Mouse (Mus musculus) hindbrain, embryonic 12.5 days (tissue): ENCODE measurements around the gene Ybx2. TPM values are rescaled to one million over a fixed set of nuclear protein-coding genes. Genes with fewer than 3 reads are reported as not detected.
A peak's percentile ranks its signal among the peaks of the same experiment; 100 is the strongest.

Experiments
- ATAC-seq: fragments of 200-750 bp; cut with Nextera tagmentation; 2 replicates; pipeline ENCODE4 v1.8.0; 2017; ENCODE audit warnings: moderate TSS enrichment; ENCODE audit not compliant: low FRiP score
- H3K27ac ChIP-seq: fragments of 300-500 bp; sonication (generic); 2 replicates; pipeline ENCODE4 v1.5.1; 2016; ENCODE audit warnings: mild to moderate bottlenecking
- H3K27me3 ChIP-seq: fragments of 300-500 bp; sonication (generic); 2 replicates; pipeline ENCODE4 v1.6.1; 2016; ENCODE audit warnings: mild to moderate bottlenecking
- H3K36me3 ChIP-seq: fragments of 300-500 bp; sonication (generic); 2 replicates; pipeline ENCODE4 v1.6.1; 2016; ENCODE audit warnings: mild to moderate bottlenecking
- H3K4me1 ChIP-seq: fragments of 300-500 bp; sonication (generic); 2 replicates; pipeline ENCODE4 v1.6.1; 2016
- H3K4me2 ChIP-seq: fragments of 300-500 bp; sonication (generic); replicated peaks from 2 replicates; pipeline ENCODE4 v1.6.1; 2016; ENCODE audit warnings: mild to moderate bottlenecking
- H3K4me3 ChIP-seq: fragments of 300-500 bp; sonication (generic); 2 replicates; pipeline ENCODE4 v1.5.1; 2016; ENCODE audit warnings: mild to moderate bottlenecking
- H3K9ac ChIP-seq: fragments of 300-500 bp; sonication (generic); 2 replicates; pipeline ENCODE4 v1.6.1; 2016; ENCODE audit warnings: mild to moderate bottlenecking, moderate library complexity
- H3K9me3 ChIP-seq: fragments of 300-500 bp; sonication (generic); replicated peaks from 2 replicates; pipeline ENCODE4 v1.6.1; 2016; ENCODE audit warnings: mild to moderate bottlenecking
- WGBS: fragments of 180-500 bp; shearing (Covaris S2); methylation state at CpG from one replicate; pipeline ENCODE4 v1.1.7; 2016; 5-methylcytosine and 5-hydroxymethylcytosine counted together
- polyA plus RNA-seq: library from polyadenylated mRNA; unstranded; fragments of >200 nt; fragmentation: Nextera tagmentation; extraction: Ambion mirVana; gene quantifications from 2 replicates; pipeline ENCODE4 v1.2.1, GENCODE M21; 2016

The Ybx2 gene
- polyA plus RNA-seq, result 5.5 and 9.0 TPM in 2 replicates

DNA sequence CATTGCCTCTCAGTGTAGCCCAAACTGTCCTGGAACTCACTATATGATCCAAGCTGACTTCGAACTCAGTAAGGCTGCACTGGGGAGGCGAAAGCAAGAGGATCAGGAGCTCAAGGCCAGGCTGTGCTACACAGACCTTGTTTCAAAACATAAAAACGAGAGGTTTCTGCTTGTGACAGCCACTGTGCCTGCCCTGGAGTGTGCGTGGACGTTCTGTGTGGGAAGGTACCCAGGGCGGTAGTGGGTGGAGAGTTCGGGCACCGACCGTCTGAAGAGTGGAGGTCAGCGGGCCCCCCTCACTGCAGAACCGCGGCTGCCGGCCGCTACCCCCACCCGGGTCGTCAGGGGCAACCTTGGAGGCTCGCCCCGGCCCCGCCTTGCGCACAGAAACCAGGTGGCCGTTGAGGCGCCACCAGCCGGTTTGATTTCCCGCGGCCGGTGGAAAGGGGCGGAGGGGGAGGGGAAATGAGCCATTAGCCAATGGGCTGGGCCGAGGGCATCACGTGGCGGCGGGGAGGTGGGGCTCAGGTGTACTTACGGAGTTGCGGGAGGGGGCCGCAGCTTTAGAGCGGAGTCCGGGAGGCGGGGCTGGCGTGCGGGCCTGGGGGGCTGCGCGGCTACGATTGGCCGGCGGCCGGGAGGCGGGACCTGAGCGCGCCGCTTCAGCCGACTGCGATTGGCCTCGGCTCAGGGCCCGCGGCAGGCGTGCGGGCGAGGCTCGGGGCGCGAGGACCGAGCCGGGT is at the start of gene Ybx2:
Gene Ybx2, plus strand, starts transcription at position 660 of the 743 bp plus-strand sequence.
- peak within 1 kb of the TSS; percentile 63 for H3K4me3 ChIP-seq
- H3K36me3 ChIP-seq, result no peaks in the 10 kb centered on the region
- H3K4me2 ChIP-seq, result peak within 1 kb of the TSS; percentile 100
- H3K27ac ChIP-seq, result no peak within 1 kb of the TSS
- peaks cover 13% of the 10 kb centered on the region for H3K4me1 ChIP-seq
- WGBS, result 3% methylated on average over 38 of the region's 62 CpGs
- H3K27me3 ChIP-seq, result peaks cover 56% of the 10 kb centered on the region
- ATAC-seq, result peak; percentile 91
- H3K9me3 ChIP-seq, result no peaks in the 10 kb centered on the region
- H3K9ac ChIP-seq, result peak within 1 kb of the TSS; percentile 81

DNA sequence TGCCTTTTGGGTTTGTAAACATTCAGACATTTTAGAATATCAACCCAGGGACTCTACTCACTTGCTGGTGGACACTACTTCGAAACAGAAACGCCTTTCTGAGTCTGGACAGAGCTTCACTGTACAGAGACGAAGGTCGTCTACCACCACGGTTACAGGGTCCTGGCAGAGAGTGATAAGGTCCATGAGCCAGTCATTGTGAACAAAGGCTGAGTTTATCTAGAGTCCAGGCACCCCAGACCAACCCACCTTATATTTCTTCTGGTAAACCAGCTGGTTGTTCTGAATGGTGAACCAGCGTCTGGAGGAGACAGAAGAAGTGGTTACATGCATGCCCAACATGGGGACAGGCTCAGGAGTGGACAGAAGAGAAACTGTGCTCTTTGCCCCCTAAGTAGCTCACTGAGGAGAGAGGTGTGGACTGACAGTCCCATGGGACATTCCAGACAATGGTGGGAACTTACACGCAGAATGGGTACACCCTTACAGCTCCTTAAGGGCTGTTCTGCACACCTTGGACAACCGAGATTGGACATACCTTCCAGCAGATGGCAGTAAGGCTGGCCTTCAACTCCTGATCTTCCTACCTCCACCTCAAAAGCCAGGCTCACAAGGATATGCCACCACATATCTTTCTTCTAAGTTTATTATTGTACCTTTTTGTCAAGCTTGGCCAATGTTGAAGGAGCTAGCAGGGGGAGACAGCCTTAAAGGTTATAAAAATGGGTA is 48.5 kb upstream of the Ybx2 start:
- Histone ChIP-seq H3K27ac (no peak overlapping the region), H3K4me2 (no peak overlapping the region), H3K9me3 (no peaks in the 10 kb centered on the region), H3K4me3 (no peak overlapping the region), H3K36me3 (no peaks in the 10 kb centered on the region), H3K27me3 (peaks cover 6% of the 10 kb centered on the region), H3K4me1 (no peaks in the 10 kb centered on the region), H3K9ac (no peak overlapping the region)
- ATAC-seq, result no peak
- WGBS, result 75% methylated on average over 8 of the region's 8 CpGs

DNA sequence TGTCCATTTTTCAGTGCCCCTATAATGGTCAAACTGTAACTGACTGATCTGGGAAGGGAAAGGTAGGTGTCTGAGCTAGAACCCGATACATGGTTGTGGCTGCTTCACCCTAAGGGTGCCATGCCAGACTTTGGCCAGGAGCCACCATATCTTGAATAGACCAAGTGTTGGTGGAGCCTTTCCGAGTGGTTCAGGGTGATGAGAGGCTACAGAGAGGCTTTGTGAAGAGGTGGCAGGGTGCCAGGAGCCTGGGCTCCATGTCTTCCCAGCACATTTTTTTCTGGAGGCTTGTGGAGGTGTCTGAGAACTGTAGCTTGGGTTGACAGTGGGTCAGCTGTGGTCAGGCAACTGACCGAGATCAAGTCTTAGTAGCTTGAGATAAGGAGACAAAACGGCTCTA is 44.1 kb upstream of the Ybx2 start:
- Histone ChIP-seq H3K4me3 (no peak overlapping the region), H3K9ac (no peak overlapping the region), H3K4me1 (no peaks in the 10 kb centered on the region), H3K36me3 (no peaks in the 10 kb centered on the region), H3K4me2 (no peak overlapping the region), H3K9me3 (no peaks in the 10 kb centered on the region), H3K27me3 (no peaks in the 10 kb centered on the region), H3K27ac (no peak overlapping the region)
- WGBS, result 78% methylated on average over 4 of the region's 4 CpGs
- ATAC-seq, result no peak

DNA sequence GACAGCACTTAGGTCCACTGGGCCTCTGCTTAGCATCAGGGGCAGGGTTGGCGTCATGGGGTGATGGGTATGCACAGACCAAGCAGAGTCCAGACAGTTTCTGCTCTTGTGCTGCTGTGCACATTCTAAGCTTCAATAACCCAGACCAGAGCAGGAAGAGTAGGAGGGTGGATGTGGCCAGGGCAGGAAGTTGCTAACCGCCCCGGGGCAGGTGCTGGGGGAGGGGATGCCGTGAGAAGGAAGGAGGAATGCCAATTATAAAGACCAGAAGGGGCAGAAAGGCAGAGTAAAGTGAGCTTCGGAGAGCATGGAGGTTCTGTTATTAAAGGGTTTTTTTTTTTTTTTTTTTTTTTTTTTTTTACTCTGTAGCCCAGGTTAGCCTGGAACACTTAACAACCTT is 40.9 kb upstream of the Ybx2 start:
- H3K36me3 ChIP-seq, result no peaks in the 10 kb centered on the region
- H3K4me1 ChIP-seq, result peaks cover 17% of the 10 kb centered on the region
- no peaks in the 10 kb centered on the region for H3K9me3 ChIP-seq
- ATAC-seq, result no peak
- H3K4me3 ChIP-seq, result no peak overlapping the region
- no peaks in the 10 kb centered on the region for H3K27me3 ChIP-seq
- 86% methylated on average over 5 of the region's 5 CpGs for WGBS
- no peak overlapping the region for H3K27ac ChIP-seq
- no peak overlapping the region for H3K9ac ChIP-seq
- H3K4me2 ChIP-seq, result no peak overlapping the region

GRCm38 (mm10) chr11:69895291-69895690 is 40.3 kb upstream of the Ybx2 start, which contains the start of gene Acap1:
Acap1 (minus strand) TSS chr11:69895539.
- no peaks in the 10 kb centered on the region for H3K27me3 ChIP-seq
- no peak within 1 kb of the TSS for H3K9ac ChIP-seq
- 79% methylated on average over 4 of the region's 4 CpGs for WGBS
- no peak within 1 kb of the TSS for H3K27ac ChIP-seq
- H3K9me3 ChIP-seq, result no peaks in the 10 kb centered on the region
- ATAC-seq, result no peak
- H3K36me3 ChIP-seq, result no peaks in the 10 kb centered on the region
- H3K4me1 ChIP-seq, result peaks cover 19% of the 10 kb centered on the region
- no peak within 1 kb of the TSS for H3K4me3 ChIP-seq
- no peak within 1 kb of the TSS for H3K4me2 ChIP-seq

DNA sequence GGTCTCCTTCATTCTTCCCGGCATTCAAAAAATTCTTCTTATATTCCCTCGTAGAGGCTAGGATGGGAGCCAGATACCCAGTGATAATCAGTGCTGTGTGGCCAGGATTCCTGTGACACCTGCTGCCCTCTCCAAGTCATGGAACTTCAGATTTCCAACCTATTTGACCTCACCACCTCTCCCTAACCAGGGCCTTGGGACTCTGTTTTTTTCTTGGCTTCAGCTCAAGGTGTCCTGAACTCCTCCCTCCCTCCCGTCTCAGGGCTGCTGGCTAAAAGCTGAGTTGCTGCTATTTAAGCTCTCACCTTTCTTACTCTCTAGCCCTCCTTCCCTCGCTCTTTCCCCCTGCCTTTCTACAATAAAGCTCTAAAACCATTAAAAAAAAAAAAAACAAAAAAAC is 35.7 kb upstream of the Ybx2 start:
- H3K36me3 ChIP-seq, result peaks cover 13% of the 10 kb centered on the region
- no peak for ATAC-seq
- H3K4me2 ChIP-seq, result peak overlapping the region; percentile 96
- H3K4me1 ChIP-seq, result peaks cover 35% of the 10 kb centered on the region
- H3K9me3 ChIP-seq, result no peaks in the 10 kb centered on the region
- H3K27ac ChIP-seq, result no peak overlapping the region
- 17% methylated on average over 4 of the region's 4 CpGs for WGBS
- peak overlapping the region; percentile 93 for H3K4me3 ChIP-seq
- no peaks in the 10 kb centered on the region for H3K27me3 ChIP-seq
- H3K9ac ChIP-seq, result peak overlapping the region; percentile 97

GRCm38 (mm10) chr11:69900471-69901405 is 34.9 kb upstream of the Ybx2 start, which contains the start of the genes 2810408A11Rik and Neurl4:
2810408A11Rik (minus strand) TSS chr11:69900987.
Neurl4 (plus strand) TSS chr11:69901072.
- no peaks in the 10 kb centered on the region for H3K9me3 ChIP-seq
- under 1% methylated on average over 38 of the region's 38 CpGs for WGBS
- H3K4me3 ChIP-seq, result peak within 1 kb of the TSS; percentile 93
- peaks cover 22% of the 10 kb centered on the region for H3K36me3 ChIP-seq
- H3K9ac ChIP-seq, result peak within 1 kb of the TSS; percentile 97
- peaks cover 35% of the 10 kb centered on the region for H3K4me1 ChIP-seq
- H3K4me2 ChIP-seq, result peak within 1 kb of the TSS; percentile 96
- peak within 1 kb of the TSS; percentile 89 for H3K27ac ChIP-seq
- no peaks in the 10 kb centered on the region for H3K27me3 ChIP-seq
- ATAC-seq, result peak; percentile 95

DNA sequence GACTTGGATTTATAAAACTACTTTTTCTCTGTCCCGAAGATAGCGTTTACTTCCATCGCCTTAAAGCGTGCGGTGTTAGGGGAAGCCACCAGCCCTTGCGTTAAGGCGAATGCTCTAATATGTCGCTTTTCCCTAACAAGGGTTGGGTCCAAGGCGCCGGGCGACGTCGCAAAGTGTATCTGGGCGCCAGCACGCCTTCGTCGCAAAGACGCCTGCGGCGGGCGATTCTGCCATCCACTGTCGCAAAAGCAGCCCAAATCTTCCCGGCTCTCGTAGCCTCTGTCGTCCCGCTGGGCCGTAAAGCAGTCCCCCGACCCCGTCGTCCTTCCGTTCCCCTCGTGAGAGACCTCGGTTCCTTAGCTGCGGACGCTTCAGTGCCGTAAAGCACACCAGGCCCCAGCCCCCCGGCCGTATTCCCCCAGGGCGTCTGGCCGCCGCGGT is 34.2 kb upstream of the Ybx2 start:
- under 1% methylated on average over 42 of the region's 42 CpGs for WGBS
- Histone ChIP-seq H3K4me3 (peak overlapping the region; percentile 93), H3K27ac (peak overlapping the region; percentile 89), H3K4me1 (peaks cover 35% of the 10 kb centered on the region), H3K36me3 (peaks cover 28% of the 10 kb centered on the region), H3K9me3 (no peaks in the 10 kb centered on the region), H3K9ac (peak overlapping the region; percentile 97), H3K4me2 (peak overlapping the region; percentile 96), H3K27me3 (no peaks in the 10 kb centered on the region)
- ATAC-seq, result peak; percentile 71

DNA sequence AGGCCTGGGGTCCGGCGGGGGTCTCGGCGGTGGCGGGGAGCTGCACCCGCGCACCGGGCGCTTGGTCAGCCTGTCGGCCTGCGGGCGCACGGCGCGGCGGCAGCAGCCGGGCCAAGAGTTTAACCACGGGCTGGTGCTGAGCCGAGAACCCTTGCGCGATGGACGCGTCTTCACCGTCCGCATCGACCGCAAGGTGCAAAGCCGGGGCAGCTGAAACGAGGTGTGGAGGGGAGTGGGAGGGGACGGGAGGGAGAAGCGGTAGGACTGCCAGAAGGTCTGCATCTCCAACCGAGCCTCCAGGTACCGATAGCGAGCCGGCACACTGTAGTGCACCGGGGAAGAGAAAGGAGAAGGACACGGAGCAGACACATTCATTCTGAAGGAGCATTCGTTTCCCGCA is 33.6 kb upstream of the Ybx2 start:
- Histone ChIP-seq H3K4me3 (peak overlapping the region; percentile 93), H3K27ac (peak overlapping the region; percentile 89), H3K27me3 (no peaks in the 10 kb centered on the region), H3K4me2 (peak overlapping the region; percentile 96), H3K4me1 (peaks cover 35% of the 10 kb centered on the region), H3K9ac (peak overlapping the region; percentile 97), H3K36me3 (peaks cover 34% of the 10 kb centered on the region), H3K9me3 (no peaks in the 10 kb centered on the region)
- WGBS, result under 1% methylated on average over 32 of the region's 39 CpGs
- ATAC-seq, result peak; percentile 0; the same call in 1 of the 2 replicates

DNA sequence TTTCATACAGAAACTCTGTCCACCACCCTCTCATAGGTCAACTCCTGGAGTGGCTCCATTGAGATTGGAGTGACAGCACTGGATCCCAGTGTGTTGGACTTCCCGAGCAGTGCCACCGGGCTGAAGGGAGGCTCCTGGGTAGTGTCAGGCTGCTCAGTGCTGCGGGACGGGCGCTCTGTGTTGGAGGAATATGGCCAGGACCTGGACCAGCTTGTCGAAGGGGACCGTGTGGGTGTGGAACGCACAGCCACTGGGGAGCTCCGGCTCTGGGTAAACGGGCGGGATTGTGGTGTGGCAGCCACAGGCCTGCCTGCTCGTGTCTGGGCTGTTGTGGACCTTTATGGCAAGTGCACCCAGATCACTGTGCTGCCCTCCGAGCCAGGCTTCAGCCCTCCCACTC is 32.6 kb upstream of the Ybx2 start:
- Histone ChIP-seq H3K4me3 (peak overlapping the region; percentile 93), H3K27me3 (no peaks in the 10 kb centered on the region), H3K4me1 (peaks cover 35% of the 10 kb centered on the region), H3K9ac (peak overlapping the region; percentile 97; the same call in 1 of the 2 replicates), H3K9me3 (no peaks in the 10 kb centered on the region), H3K4me2 (peak overlapping the region; percentile 96), H3K27ac (no peak overlapping the region), H3K36me3 (peaks cover 44% of the 10 kb centered on the region)
- WGBS, result 88% methylated on average over 13 of the region's 13 CpGs
- ATAC-seq, result no peak

DNA sequence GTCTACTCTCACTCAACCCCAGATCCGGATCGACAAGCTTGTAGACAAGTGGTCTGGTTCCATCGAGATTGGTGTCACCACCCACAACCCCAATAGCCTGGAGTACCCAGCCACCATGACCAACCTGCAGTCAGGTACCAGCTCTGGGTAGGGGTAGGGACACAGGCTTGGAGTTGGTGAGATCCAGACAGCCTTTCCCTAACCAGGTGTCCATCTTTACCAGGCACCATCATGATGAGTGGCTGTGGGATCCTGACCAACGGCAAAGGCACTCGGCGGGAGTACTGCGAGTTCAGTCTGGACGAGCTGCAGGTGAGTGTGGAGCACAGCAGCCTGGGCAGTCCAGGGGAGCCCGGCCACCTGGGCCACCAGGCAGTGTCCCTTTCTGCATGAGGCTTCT is 31.3 kb upstream of the Ybx2 start:
- Histone ChIP-seq H3K9ac (no peak overlapping the region), H3K4me1 (peaks cover 22% of the 10 kb centered on the region), H3K27me3 (no peaks in the 10 kb centered on the region), H3K9me3 (no peaks in the 10 kb centered on the region), H3K4me2 (no peak overlapping the region), H3K36me3 (peaks cover 57% of the 10 kb centered on the region), H3K27ac (no peak overlapping the region), H3K4me3 (no peak overlapping the region)
- ATAC-seq, result no peak
- WGBS, result 95% methylated on average over 9 of the region's 9 CpGs
